Mouse (Mus musculus) bone marrow, adult 2 months (tissue): ENCODE results near the gene Kctd10. TPM values are rescaled to one million over a fixed set of nuclear protein-coding genes. Genes with fewer than 3 reads are reported as not detected.

Source experiments
- H3K27ac ChIP-seq: fragments of 200-500 bp; 2 replicates; pipeline ENCODE4 v1.5.1; 2012; ENCODE audit warnings: low read depth, mild to moderate bottlenecking, control low read depth, inconsistent platforms, low read length; ENCODE audit not compliant: control insufficient read depth, poor library complexity, insufficient read depth
- H3K4me1 ChIP-seq: fragments of 200-500 bp; 2 replicates; pipeline ENCODE4 v1.6.1; 2011; ENCODE audit warnings: low read length; ENCODE audit not compliant: control insufficient read depth, insufficient read depth
- H3K4me3 ChIP-seq: fragments of 200-500 bp; replicated peaks from 2 replicates; pipeline ENCODE3; 2011; ENCODE audit warnings: mild to moderate bottlenecking, low read depth, low read length, control low read depth; ENCODE audit not compliant: control insufficient read depth
- CTCF ChIP-seq: fragments of 200-500 bp; IDR thresholded peaks from 2 replicates; pipeline ENCODE4 v1.5.1; 2011; ENCODE audit warnings: low read length, control low read depth; ENCODE audit not compliant: control insufficient read depth, insufficient read depth
- POLR2A ChIP-seq: fragments of 200-500 bp; IDR thresholded peaks from 2 replicates; pipeline ENCODE4 v1.6.1; 2011; ENCODE audit warnings: low read depth, mild to moderate bottlenecking, control low read depth, low read length, borderline replicate concordance; ENCODE audit not compliant: control insufficient read depth
- WGBS: fragments of 180-500 bp; shearing (Covaris S2); methylation state at CpG from one replicate; pipeline ENCODE4 v1.1.7; 2018; 5-methylcytosine and 5-hydroxymethylcytosine counted together
- polyA plus RNA-seq: library from polyadenylated mRNA; stranded (reverse); fragments of >200 nt; gene quantifications from 2 replicates; pipeline ENCODE4 v1.2.4, GENCODE M21; 2011; ENCODE audit warnings: low replicate concordance; ENCODE audit not compliant: missing spikeins, insufficient read depth, insufficient read length

Kctd10 gene
- polyA plus RNA-seq, 1 experiment = 29.7 TPM

GRCm38 (mm10) chr5:114347005-114347404 is 33.3 kb downstream of the Kctd10 start:
- TF ChIP-seq CTCF (no peak), POLR2A (no peak)
- H3K27ac ChIP-seq = 0 out of 2 replicates have a peak overlapping the region, but pooled peaks have one; percentile 41
- WGBS = 54% methylated on average over 10 of the region's 10 CpGs
- H3K4me3 ChIP-seq = no peak overlapping the region
- no peaks in the 10 kb centered on the region; the same call in 1 of the 2 replicates for H3K4me1 ChIP-seq

GRCm38 (mm10) chr5:114345538-114345937 is 34.8 kb downstream of the Kctd10 start:
- TF ChIP-seq POLR2A (no peak), CTCF (no peak)
- Histone ChIP-seq H3K27ac (no peak overlapping the region), H3K4me3 (no peak overlapping the region), H3K4me1 (no peaks in the 10 kb centered on the region; the same call in 1 of the 2 replicates)
- WGBS = 56% methylated on average over 3 of the region's 3 CpGs

- Histone ChIP-seq H3K27ac (no peak overlapping the region), H3K4me1 (no peaks in the 10 kb centered on the region; the same call in 1 of the 2 replicates), H3K4me3 (no peak overlapping the region)
- no peak for TF ChIP-seq CTCF
- TF ChIP-seq POLR2A = no peak
- 67% methylated on average over 7 of the region's 7 CpGs for WGBS
Observed at GRCm38 (mm10) chr5:114343612-114344011, 36.7 kb downstream of the Kctd10 start.

GRCm38 (mm10) chr5:114342996-114343395 is 37.3 kb downstream of the Kctd10 start:
- 69% methylated on average over 5 of the region's 5 CpGs for WGBS
- TF ChIP-seq POLR2A = no peak
- no peak for TF ChIP-seq CTCF
- Histone ChIP-seq H3K4me3 (no peak overlapping the region), H3K27ac (no peak overlapping the region), H3K4me1 (no peaks in the 10 kb centered on the region; the same call in 1 of the 2 replicates)

- Histone ChIP-seq H3K27ac (no peak overlapping the region), H3K4me3 (no peak overlapping the region), H3K4me1 (no peaks in the 10 kb centered on the region; the same call in 1 of the 2 replicates)
- 23% methylated on average over 16 of the region's 16 CpGs for WGBS
- TF ChIP-seq CTCF (no peak), POLR2A (no peak)
Observed at GRCm38 (mm10) chr5:114323791-114324507, 56.4 kb downstream of the Kctd10 start.

- H3K27ac ChIP-seq = peak overlapping the region; percentile 19; the same call in 1 of the 2 replicates
- TF ChIP-seq POLR2A (0 out of 2 replicates have a peak, but pooled peaks have one; percentile 21), CTCF (no peak)
- H3K4me3 ChIP-seq = no peak overlapping the region
- WGBS = 9% methylated on average over 25 of the region's 25 CpGs
- H3K4me1 ChIP-seq = no peaks in the 10 kb centered on the region; the same call in 1 of the 2 replicates
Observed at GRCm38 (mm10) chr5:114323105-114323790, 57.1 kb downstream of the Kctd10 start.

Other genes with a start within 250 kb of the Kctd10 start
- 0.67 and 1.7 TPM in 2 replicates for gene Acacb, start 234.0 kb downstream of the Kctd10 start, polyA plus RNA-seq
- gene Foxn4, start 106.7 kb downstream of the Kctd10 start, polyA plus RNA-seq = not detected in 2 replicates
- 0.61 and 2.1 TPM in 2 replicates for gene Myo1h, start 91.3 kb downstream of the Kctd10 start, polyA plus RNA-seq
- gene Ube3b, start 99 bp upstream of the Kctd10 start, polyA plus RNA-seq = 27.8 and 51.0 TPM in 2 replicates
- 6.2 and 9.1 TPM in 2 replicates for gene Mmab, start 63.6 kb upstream of the Kctd10 start, polyA plus RNA-seq
- 6.7 and 7.7 TPM in 2 replicates for gene Mvk, start 63.8 kb upstream of the Kctd10 start, polyA plus RNA-seq
- gene Fam222a, start 187.5 kb upstream of the Kctd10 start, polyA plus RNA-seq = 0.92 TPM in 1 of 2 replicates, not detected in the other